Mouse (Mus musculus): ENCODE results near the gene Sult5a1. TPM values are rescaled to one million over a fixed set of nuclear protein-coding genes. Genes with fewer than 3 reads are reported as not detected.
"Not testable (repeated sequence)": the region's sequence is repeated elsewhere in the genome, so short reads cannot be mapped to it uniquely, and the experiment has no call there.

Gene Sult5a1
- total RNA-seq (2021), result 1 to 10 TPM; 2.1 to 2.5 TPM
- long read RNA-seq, experiment 1, result 0 reads
- long read RNA-seq, experiment 2, partial matches to known transcripts, result 0 of 3 reads
- long read RNA-seq, experiment 2, other reads (novel, unspliced or antisense), result 3 of 3 reads

GRCm38 (mm10) chr8:123157888-123158465, at the start of gene Sult5a1:
Gene Sult5a1, minus strand, starts transcription at chr8:123158315.
- peak within 1 kb of the TSS; percentile 16 for H3K27ac ChIP-seq
- intact Hi-C loops (cut with DNase I), result no loop called here
- DNase-seq, result no peak
- no peak for TF ChIP-seq CTCF (IDR thresholded peaks at IDR 0.05)
- H3K4me3 ChIP-seq, result peak within 1 kb of the TSS; percentile 40

- Histone ChIP-seq H3K27ac (no peak overlapping the region), H3K4me3 (no peak overlapping the region)
- DNase-seq, result no peak
- intact Hi-C loops (cut with DNase I), result no loop called here
- TF ChIP-seq CTCF (IDR thresholded peaks at IDR 0.05), result no peak
Measured at GRCm38 (mm10) chr8:123203571-123203970, 45.5 kb upstream of the Sult5a1 start.

DNA sequence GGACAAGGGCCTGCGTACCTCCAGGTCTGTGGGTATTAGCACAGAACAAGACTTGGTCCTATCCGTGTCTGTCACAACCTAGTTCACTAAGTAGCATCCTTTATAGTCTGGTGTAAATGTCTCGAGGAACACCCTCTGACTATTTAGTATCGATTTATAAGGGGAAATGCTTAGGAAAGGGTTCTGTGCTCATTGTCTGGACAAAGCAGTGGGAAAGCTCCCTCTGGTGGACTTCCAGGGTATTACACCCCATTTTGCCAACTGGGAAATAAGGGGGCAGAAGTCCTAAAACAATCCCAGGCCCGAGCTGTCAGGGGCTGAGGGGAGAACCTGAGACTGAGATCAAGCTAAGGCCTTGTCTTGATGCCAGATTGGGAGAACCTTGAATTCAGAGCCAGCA, 44.2 kb upstream of the Sult5a1 start:
- Histone ChIP-seq H3K4me3 (no peak overlapping the region), H3K27ac (no peak overlapping the region)
- TF ChIP-seq CTCF (IDR thresholded peaks at IDR 0.05), result peak; percentile 94
- intact Hi-C loops (cut with DNase I), result no loop called here
- peak; percentile 69 for DNase-seq

DNA sequence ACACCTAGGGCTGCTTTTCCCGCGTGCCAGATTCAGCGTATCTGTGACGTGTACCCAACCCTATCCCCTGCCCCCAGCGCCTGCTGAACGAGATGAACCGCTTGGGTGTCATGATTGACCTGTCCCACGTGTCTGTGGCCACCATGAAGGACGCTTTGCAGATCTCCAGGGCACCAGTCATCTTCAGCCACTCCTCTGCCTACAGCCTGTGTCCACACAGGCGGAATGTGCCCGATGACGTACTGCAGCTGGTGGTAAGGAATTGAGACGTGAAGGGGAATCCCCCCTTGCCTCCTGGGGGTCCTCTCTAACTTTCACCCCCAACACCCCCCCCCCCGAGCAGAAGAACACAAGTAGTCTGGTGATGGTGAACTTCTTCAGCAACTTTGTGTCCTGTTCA, 41.7 kb upstream of the Sult5a1 start:
- DNase-seq, result peak; percentile 14
- Histone ChIP-seq H3K27ac (no peak overlapping the region), H3K4me3 (no peak overlapping the region)
- intact Hi-C loops (cut with DNase I), result loop anchor here (10.0 kb wide), 1 partner anchor 365 kb away; no protein-coding TSS in a partner anchor
- no peak for TF ChIP-seq CTCF (IDR thresholded peaks at IDR 0.05)

DNA sequence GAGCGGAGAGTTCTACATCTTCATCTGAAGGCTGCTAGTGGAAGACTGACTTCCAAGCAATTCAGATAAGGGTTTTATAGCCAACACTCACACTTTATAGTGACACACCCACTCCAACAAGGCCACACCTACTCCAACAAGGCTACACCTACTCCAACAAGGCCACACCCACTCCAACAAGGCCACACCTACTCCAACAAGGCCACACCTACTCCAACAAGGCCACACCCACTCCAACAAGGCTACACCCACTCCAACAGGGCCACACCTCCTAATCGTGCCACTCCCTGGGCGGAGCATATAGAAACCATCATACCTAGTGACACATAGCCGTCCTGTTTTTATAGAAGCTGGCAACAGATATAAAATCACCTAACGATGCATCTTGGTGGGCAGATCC, 38.9 kb upstream of the Sult5a1 start:
- intact Hi-C loops (cut with DNase I), result loop anchor here (10.0 kb wide), 1 partner anchor 362 kb away; no protein-coding TSS in a partner anchor
- DNase-seq, H3K4me3 ChIP-seq, H3K27ac ChIP-seq: not testable (repeated sequence)

DNA sequence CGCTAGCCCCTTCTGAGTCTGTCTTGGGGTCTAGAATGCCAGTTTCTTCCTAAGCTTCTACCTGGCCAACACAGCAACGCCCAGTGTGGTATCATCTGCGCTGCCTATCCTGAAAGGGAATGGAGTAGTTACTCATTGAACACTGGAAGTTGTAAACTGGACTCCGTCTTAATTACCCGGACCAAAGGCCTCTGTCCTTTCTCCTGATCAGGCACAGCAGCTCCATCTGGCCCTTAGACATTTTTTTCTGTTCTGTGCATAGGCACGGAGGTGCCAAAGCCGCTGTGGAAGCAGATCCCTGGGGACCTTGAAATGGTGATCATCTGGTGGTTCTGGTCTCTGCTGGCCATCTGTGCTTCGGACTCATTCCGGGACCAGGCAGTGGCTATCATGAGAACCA, 35.7 kb upstream of the Sult5a1 start:
- Histone ChIP-seq H3K27ac (no peak overlapping the region), H3K4me3 (no peak overlapping the region)
- TF ChIP-seq CTCF (IDR thresholded peaks at IDR 0.05), result no peak
- intact Hi-C loops (cut with DNase I), result loop anchor here (10.0 kb wide), 1 partner anchor 359 kb away; no protein-coding TSS in a partner anchor
- DNase-seq, result peak; percentile 5

- intact Hi-C loops (cut with DNase I), result loop anchor here (2.0 to 10.0 kb wide), 3 partner anchors 47 to 357 kb away; no protein-coding TSS in a partner anchor
- H3K27ac ChIP-seq, result no peak overlapping the region
- no peak overlapping the region for H3K4me3 ChIP-seq
- no peak for TF ChIP-seq CTCF (IDR thresholded peaks at IDR 0.05)
- DNase-seq, result peak; percentile 7
Measured at GRCm38 (mm10) chr8:123191908-123192307, 33.8 kb upstream of the Sult5a1 start.

DNA sequence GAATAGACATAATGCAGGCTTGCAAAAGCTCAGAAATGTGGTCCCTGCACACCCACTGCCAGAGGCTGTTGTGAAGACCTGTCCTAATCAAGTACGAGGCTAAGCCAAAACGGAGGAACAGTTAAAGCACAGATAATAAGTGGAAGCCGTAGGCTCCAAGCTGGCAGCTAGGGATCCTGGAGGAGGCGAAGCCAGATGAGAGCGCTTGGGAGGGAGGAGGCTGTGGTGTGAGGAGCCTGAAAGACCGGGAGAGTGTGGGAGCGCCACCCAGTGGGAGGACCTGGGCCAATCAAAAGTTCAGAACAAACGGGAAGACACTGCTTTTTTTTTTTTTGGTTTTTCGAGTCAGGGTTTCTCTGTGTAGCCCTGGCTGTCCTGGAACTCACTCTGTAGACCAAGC, 32.6 kb upstream of the Sult5a1 start:
- peak; percentile 85 for DNase-seq
- TF ChIP-seq CTCF (IDR thresholded peaks at IDR 0.05), result peak; percentile 68
- intact Hi-C loops (cut with DNase I), result loop anchor here (2.0 to 10.0 kb wide), 3 partner anchors 46 to 356 kb away; no protein-coding TSS in a partner anchor
- peak overlapping the region; percentile 28; the same call in 1 of the 2 replicates for H3K27ac ChIP-seq
- peak overlapping the region; percentile 45 for H3K4me3 ChIP-seq

DNA sequence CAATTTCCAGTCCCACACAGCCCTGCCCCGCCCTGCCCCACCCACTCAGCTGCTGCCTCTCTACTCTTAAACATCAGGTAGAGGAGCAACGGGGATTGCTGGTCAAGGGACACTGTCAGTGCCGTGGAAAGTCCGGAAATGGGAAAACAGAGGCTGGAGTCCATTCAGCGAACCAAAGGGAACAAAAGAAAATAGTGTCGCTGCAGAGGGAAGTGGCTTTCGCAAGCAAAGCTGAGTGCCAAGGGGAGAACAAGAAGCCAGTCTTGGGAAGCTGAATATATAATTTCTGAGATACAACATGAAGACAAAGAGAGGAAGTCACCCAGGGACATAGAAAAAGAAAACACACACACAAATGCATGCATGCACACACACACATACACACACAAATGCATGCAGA, 30.7 kb upstream of the Sult5a1 start:
- TF ChIP-seq CTCF (IDR thresholded peaks at IDR 0.05), result no peak
- peak overlapping the region; percentile 63 for H3K27ac ChIP-seq
- DNase-seq, result peak; percentile 21
- peak overlapping the region; percentile 64 for H3K4me3 ChIP-seq
- intact Hi-C loops (cut with DNase I), result no loop called here

GRCm38 (mm10) chr8:123188006-123188405, 29.9 kb upstream of the Sult5a1 start:
- no peak for DNase-seq
- intact Hi-C loops (cut with DNase I), result no loop called here
- no peak for TF ChIP-seq CTCF (IDR thresholded peaks at IDR 0.05)
- Histone ChIP-seq H3K27ac (peak overlapping the region; percentile 84), H3K4me3 (peak overlapping the region; percentile 64)

DNA sequence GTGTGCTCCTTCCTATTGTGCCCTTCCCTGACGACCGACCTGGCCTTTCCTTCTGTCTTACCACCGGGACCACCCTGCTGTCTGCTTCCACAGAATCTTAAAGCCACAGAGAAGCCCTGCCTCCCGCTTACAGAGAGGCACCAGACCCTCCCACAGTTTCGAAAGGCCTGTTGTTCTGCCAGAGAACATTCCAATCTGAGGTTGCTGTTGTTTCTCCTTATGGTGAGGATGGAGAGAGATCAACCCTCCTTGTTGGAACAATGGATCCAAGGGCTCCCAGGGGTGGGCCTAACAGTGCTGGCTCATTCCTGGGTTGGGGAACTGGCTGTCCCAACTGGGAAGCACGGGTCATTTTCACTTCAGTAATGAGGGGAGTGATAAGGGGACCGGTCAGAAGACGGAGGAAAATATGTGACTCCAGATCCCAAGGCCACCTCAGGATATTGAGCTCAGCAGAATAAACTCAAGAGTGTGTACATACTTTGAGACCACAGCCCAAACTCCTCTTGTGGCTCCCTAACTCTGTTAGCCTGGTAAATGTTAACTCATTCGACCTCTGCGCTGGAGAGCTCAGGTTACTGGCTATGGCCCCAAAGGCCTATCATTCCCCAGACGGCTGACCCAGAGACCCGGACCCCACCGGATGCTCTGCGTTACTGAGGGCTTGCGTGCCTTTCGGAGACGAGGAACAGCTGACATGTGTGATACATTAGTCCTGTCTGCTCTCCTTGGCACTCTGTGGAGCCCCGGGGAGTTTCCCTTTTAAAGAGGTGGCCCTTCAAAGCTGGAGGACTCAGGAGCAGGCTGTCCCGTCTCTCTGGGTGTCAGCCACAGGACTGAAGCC, 27.7 kb upstream of the Sult5a1 start, which contains the start of gene Dpep1:
Gene Dpep1 (plus strand): TSS at position 677 of the 844 bp plus-strand sequence.
- Histone ChIP-seq H3K27ac (peak within 1 kb of the TSS; percentile 84), H3K4me3 (peak within 1 kb of the TSS; percentile 64)
- intact Hi-C loops (cut with DNase I), result loop anchor here (2.0 kb wide), 1 partner anchor 31 kb away; no protein-coding TSS in a partner anchor
- peak; percentile 76 for DNase-seq
- TF ChIP-seq CTCF (IDR thresholded peaks at IDR 0.05), result no peak

- intact Hi-C loops (cut with DNase I), result no loop called here
- TF ChIP-seq CTCF (IDR thresholded peaks at IDR 0.05), result no peak
- no peak overlapping the region for H3K4me3 ChIP-seq
- peak overlapping the region; percentile 63 for H3K27ac ChIP-seq
- DNase-seq, result peak; percentile 82
Measured at GRCm38 (mm10) chr8:123181391-123181790, 23.3 kb upstream of the Sult5a1 start.
